8 mouse cellular contexts compared by ENCODE assay signal in genomic region chr3:63975955-63976908, GRCm38 (mm10). TPM values are rescaled to one million over a fixed set of nuclear protein-coding genes. Genes with fewer than 3 reads are reported as not detected.
A peak's percentile ranks its signal among the peaks of the same experiment; 100 is the strongest.
DNase-seq lines count a peak whose midpoint lies in the region; ATAC-seq and TF ChIP-seq lines count a peak whose summit lies in the region.

Gene Gmps (plus strand): TSS chr3:63976106.

- H3K4me1 ChIP-seq in cortical plate, adult 2 months (ENCODE audit: control insufficient read depth, insufficient read depth, low read length): no peaks in the 10 kb centered on the region; the same call in none of the 2 replicates

- no peak for TF ChIP-seq CTCF in cortical plate, adult 2 months (IDR thresholded peaks at IDR 0.05; ENCODE audit: extremely low read depth, insufficient read depth, low read length)

- H3K4me3 ChIP-seq in cortical plate, adult 2 months (ENCODE audit: insufficient read depth, low read length): peak within 1 kb of the TSS; percentile 82

- peak within 1 kb of the TSS; percentile 51 for H3K27ac ChIP-seq in cortical plate, adult 2 months (ENCODE audit: insufficient read depth, low read length)

- peak; percentile 86 for TF ChIP-seq POLR2A in cortical plate, adult 2 months (IDR thresholded peaks at IDR 0.05; ENCODE audit: extremely low read depth, insufficient read depth, low read length)

- peak; percentile 90 for DNase-seq in gastrocnemius, postnatal 10 days
- peak; percentile 90 to 95 for DNase-seq in left cerebral cortex, postnatal 10 days (ENCODE audit: extremely low spot score in 1 of 2, low spot score in 2 of 2)
- DNase-seq in right cerebral cortex, postnatal 25 days: peak; percentile 89
- DNase-seq in urinary bladder, postnatal 4 days (ENCODE audit: low spot score in 2 of 2): peak; percentile 85 to 91

- ATAC-seq in activated CD4-positive, CD25-positive, alpha-beta regulatory T cell, adult 4 months: peak; percentile 98
- ATAC-seq in inflammation-experienced regulatory T-cells, adult 6 months: peak; percentile 98
- ATAC-seq in megakaryocyte-erythroid progenitor cell, adult 5-6 weeks (replicated peaks; ENCODE audit: low FRiP score, low TSS enrichment, poor library complexity, severe bottlenecking): peak; percentile 98

- intact Hi-C loops in left cerebral cortex, postnatal 10 days (cut with DNase I): loop anchor here (10.0 kb wide), 1 partner anchor 809 kb away; no protein-coding TSS in a partner anchor

RNA-seq across cellular contexts. Expression of gene Gmps, which starts in this region (rescaled TPM):
- polyA plus RNA-seq in activated CD4-positive, CD25-positive, alpha-beta regulatory T cell, adult 4 months (2017; shearing (Covaris generic)): 10 to 100 TPM; 33.6 to 36.6 TPM
- 15.9 and 16.1 TPM in 2 replicates for polyA plus RNA-seq in cortical plate, adult 2 months (2012; rRNA removed)
- total RNA-seq in gastrocnemius, postnatal 10 days (2021): 10 to 100 TPM; 16.3 to 16.7 TPM
- 10 to 100 TPM; 29.2 to 42.1 (median 36.8) TPM for polyA plus RNA-seq in inflammation-experienced regulatory T-cells, adult 6 months (2017; shearing (Covaris generic))
- total RNA-seq in left cerebral cortex, postnatal 10 days (2021): 10 to 100 TPM; 41.0 to 42.1 TPM
- 34.7 and 37.5 TPM in 2 replicates for total RNA-seq in megakaryocyte-erythroid progenitor cell, adult 5-6 weeks (2014; fragmentation: Nextera tagmentation)
- 57.3 and 60.8 TPM in 2 replicates for total RNA-seq in megakaryocyte-erythroid progenitor cell, adult 5-6 weeks (2017)

Comparison
In these comparisons a context has a peak if more than half of its experiments do, and no peak if none do; other contexts are left out.
1. Peak in every context shown above with its lines: DNase-seq, ATAC-seq, H3K4me3 ChIP-seq and H3K27ac ChIP-seq.